Mouse (Mus musculus): ENCODE results near the gene Fcgr2b. TPM values are rescaled to one million over a fixed set of nuclear protein-coding genes. Genes with fewer than 3 reads are reported as not detected.

Gene Fcgr2b
- polyA plus RNA-seq, 1 experiment from 2014 or later = 3.0 TPM

DNA sequence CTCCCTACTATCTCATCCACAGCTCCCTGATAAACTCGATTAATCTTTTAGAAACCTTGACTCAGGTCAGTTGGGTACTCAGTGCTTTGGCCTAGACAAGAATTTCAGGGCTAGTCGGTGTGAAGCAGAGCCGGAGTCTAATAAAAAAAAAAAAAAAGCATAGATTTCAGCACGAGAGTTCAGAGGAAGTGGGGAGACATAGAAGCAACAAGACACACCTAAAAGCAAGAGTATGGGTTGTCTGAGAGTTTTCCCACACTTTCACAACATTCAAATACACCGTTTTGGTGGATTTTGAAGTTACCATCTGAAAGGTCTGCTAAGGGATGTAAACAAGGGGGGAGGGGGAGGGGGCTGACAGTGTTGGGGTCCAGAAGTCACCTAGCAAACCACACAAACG, 28.7 kb upstream of the Fcgr2b start:
- Histone ChIP-seq H3K4me3 (ENCODE audit: low read length) (no peak overlapping the region), H3K27me3 (ENCODE audit: control insufficient read depth, insufficient read depth, low read depth, low read length) (no peaks in the 10 kb centered on the region), H3K9me3 (ENCODE audit: control insufficient read depth, low read length) (no peaks in the 10 kb centered on the region), H3K4me2 (ENCODE audit: low read depth, low read length) (no peak overlapping the region), H3K9ac (ENCODE audit: low read length) (no peak overlapping the region), H3K27ac (ENCODE audit: low read length) (no peak overlapping the region), H3K4me1 (replicated peaks; ENCODE audit: control insufficient read depth, insufficient read depth, low read length) (no peaks in the 10 kb centered on the region), H3K36me3 (ENCODE audit: control insufficient read depth, insufficient read depth, low read length) (no peaks in the 10 kb centered on the region)
- ATAC-seq (ENCODE audit: low read depth) = no peak
- WGBS = 53% methylated on average over 6 of the region's 6 CpGs

DNA sequence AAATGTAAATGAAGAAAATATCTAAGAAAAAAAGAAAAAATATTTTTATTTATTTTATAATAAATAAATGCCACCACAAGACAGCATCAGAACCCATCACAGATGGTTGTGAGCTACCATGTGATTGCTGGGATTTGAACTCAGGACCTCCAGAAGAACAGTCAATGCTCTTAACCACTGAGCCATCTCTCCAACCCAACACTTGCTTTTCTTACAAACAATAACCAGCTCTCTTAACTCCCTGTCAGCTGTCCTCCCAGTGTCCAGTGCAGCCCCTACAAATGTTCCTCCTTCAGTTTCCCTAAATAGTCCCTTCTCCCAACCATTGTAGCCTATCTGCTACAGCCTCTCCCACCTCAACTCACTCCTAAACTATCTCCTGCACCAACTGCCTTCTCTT, 23.5 kb upstream of the Fcgr2b start:
- H3K4me2 ChIP-seq (ENCODE audit: low read depth, low read length) = no peak overlapping the region
- H3K4me1 ChIP-seq (replicated peaks; ENCODE audit: control insufficient read depth, insufficient read depth, low read length) = no peaks in the 10 kb centered on the region
- no peak for ATAC-seq (ENCODE audit: low read depth)
- H3K4me3 ChIP-seq (ENCODE audit: low read length) = no peak overlapping the region
- no peaks in the 10 kb centered on the region for H3K27me3 ChIP-seq (ENCODE audit: control insufficient read depth, insufficient read depth, low read depth, low read length)
- no peak overlapping the region for H3K27ac ChIP-seq (ENCODE audit: low read length)
- no peaks in the 10 kb centered on the region for H3K36me3 ChIP-seq (ENCODE audit: control insufficient read depth, insufficient read depth, low read length)
- no peak overlapping the region for H3K9ac ChIP-seq (ENCODE audit: low read length)
- no peaks in the 10 kb centered on the region for H3K9me3 ChIP-seq (ENCODE audit: control insufficient read depth, low read length)

DNA sequence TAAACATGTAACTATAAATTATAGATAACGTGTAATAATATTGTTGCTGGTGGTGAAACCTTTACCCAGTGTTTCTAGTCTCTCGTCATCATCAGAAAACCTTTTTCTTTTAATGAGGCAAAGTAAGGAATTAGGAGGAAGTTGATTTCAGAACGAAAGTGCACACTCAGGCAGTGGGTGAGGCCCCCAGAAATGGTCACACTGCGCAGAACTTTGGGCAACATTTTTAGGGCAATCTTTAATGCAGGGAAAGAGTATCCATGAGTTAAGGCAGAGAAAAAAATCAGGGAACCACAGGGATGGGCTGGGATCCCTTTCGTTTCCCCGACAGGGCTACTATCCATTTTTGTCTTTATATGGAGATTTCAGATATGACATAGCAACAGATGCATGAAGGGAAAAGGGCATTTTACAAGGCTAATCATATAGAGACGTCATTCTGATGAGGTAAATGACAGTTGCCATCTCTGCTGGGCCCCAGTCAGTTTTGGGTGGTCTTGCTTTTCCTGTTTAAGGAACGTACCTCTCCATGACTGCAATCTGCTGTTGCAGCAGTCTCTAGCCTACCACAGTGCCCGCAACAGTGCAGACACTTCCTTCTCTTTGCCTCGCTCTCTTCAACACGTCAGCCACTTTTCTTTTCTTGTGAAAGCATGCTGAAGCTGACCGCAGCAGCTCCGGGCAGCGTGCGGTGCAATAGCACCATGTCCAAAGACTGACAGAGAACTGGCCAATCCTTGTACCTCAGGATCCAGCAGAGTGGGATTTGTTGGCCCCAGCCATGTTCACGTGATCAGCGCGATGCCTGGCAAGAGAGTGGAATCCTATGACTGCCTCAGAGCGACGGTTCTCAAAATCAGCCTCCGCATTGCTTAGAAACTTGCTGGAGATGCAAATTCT, 21.7 kb upstream of the Fcgr2b start:
- H3K27me3 ChIP-seq (ENCODE audit: control insufficient read depth, insufficient read depth, low read depth, low read length) = no peaks in the 10 kb centered on the region
- peak overlapping the region; percentile 48 for H3K4me2 ChIP-seq (ENCODE audit: low read depth, low read length)
- no peak overlapping the region for H3K27ac ChIP-seq (ENCODE audit: low read length)
- peak overlapping the region; percentile 33 for H3K9ac ChIP-seq (ENCODE audit: low read length)
- peak; percentile 71 for ATAC-seq (ENCODE audit: low read depth)
- no peaks in the 10 kb centered on the region for H3K9me3 ChIP-seq (ENCODE audit: control insufficient read depth, low read length)
- no peaks in the 10 kb centered on the region for H3K4me1 ChIP-seq (replicated peaks; ENCODE audit: control insufficient read depth, insufficient read depth, low read length)
- H3K4me3 ChIP-seq (ENCODE audit: low read length) = peak overlapping the region; percentile 26
- H3K36me3 ChIP-seq (ENCODE audit: control insufficient read depth, insufficient read depth, low read length) = no peaks in the 10 kb centered on the region
- WGBS = 46% methylated on average over 21 of the region's 21 CpGs

DNA sequence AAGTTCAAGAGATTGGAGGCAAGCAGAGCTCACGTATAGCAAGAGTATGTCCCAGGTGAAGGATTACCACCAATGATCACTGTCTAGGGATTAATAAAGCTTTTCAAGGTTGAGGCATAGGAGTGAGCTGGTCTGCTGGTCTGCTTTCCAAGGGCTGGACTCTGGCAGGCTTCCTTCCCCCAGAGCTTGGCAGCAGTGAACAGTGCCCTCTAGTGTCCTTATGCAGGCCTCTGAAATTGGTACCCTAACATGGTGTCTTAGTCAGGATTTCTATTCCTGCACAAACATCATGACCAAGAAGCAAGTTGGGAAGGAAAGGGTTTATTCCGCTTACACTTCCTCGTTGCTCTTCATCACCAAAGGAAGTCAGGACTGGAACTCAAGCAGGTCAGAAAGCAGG, 20.4 kb upstream of the Fcgr2b start:
- no peak overlapping the region for H3K27ac ChIP-seq (ENCODE audit: low read length)
- no peak overlapping the region for H3K4me2 ChIP-seq (ENCODE audit: low read depth, low read length)
- H3K9ac ChIP-seq (ENCODE audit: low read length) = no peak overlapping the region
- no peak for ATAC-seq (ENCODE audit: low read depth)
- WGBS = 27% methylated on average over 3 of the region's 3 CpGs
- no peak overlapping the region for H3K4me3 ChIP-seq (ENCODE audit: low read length)
- no peaks in the 10 kb centered on the region for H3K27me3 ChIP-seq (ENCODE audit: control insufficient read depth, insufficient read depth, low read depth, low read length)
- no peaks in the 10 kb centered on the region for H3K4me1 ChIP-seq (replicated peaks; ENCODE audit: control insufficient read depth, insufficient read depth, low read length)
- H3K9me3 ChIP-seq (ENCODE audit: control insufficient read depth, low read length) = no peaks in the 10 kb centered on the region
- no peaks in the 10 kb centered on the region for H3K36me3 ChIP-seq (ENCODE audit: control insufficient read depth, insufficient read depth, low read length)

DNA sequence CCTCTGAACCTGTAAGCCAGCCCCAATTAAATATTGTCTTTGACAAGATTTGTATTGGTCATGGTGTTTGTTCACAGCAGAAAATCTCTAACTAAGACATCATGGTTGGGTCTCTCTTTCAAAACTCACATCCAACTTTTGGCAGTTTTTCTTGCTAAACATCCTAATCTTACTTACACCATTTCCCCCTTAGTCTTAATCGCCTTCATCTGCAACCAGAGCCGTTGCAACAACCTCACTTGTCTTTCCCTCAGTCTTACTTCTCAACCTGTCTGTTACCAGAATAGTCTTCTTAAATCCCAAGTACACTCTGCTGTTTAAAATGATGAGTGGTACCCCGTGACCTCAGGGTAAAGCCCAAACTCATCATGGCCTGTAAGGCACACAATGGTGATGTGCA, 19.7 kb upstream of the Fcgr2b start:
- no peaks in the 10 kb centered on the region for H3K27me3 ChIP-seq (ENCODE audit: control insufficient read depth, insufficient read depth, low read depth, low read length)
- no peak for ATAC-seq (ENCODE audit: low read depth)
- no peaks in the 10 kb centered on the region for H3K9me3 ChIP-seq (ENCODE audit: control insufficient read depth, low read length)
- H3K36me3 ChIP-seq (ENCODE audit: control insufficient read depth, insufficient read depth, low read length) = no peaks in the 10 kb centered on the region
- no peak overlapping the region for H3K9ac ChIP-seq (ENCODE audit: low read length)
- 72% methylated on average over 3 of the region's 3 CpGs for WGBS
- no peaks in the 10 kb centered on the region for H3K4me1 ChIP-seq (replicated peaks; ENCODE audit: control insufficient read depth, insufficient read depth, low read length)
- H3K27ac ChIP-seq (ENCODE audit: low read length) = no peak overlapping the region
- no peak overlapping the region for H3K4me3 ChIP-seq (ENCODE audit: low read length)
- no peak overlapping the region for H3K4me2 ChIP-seq (ENCODE audit: low read depth, low read length)

DNA sequence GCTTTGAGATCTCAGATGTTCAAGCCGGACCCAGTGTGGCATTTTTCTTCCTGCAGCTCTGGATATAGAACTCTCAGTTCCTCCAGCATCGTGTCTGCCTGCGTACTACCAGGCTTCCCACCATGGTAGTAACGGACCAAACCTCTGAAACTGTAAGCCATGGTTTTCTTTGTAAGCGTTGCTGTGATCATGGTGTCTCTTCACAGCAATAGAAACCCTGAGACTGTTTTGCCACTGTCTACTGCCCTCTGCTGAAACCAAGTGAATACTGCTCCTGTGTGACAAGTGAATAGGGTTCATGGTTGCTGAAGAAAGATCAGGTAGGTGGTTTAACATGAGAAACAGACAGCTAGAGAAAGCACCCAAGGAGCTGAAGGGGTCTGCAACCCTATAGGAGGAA, 16.2 kb upstream of the Fcgr2b start:
- Histone ChIP-seq H3K4me1 (replicated peaks; ENCODE audit: control insufficient read depth, insufficient read depth, low read length) (no peaks in the 10 kb centered on the region), H3K4me3 (ENCODE audit: low read length) (no peak overlapping the region), H3K4me2 (ENCODE audit: low read depth, low read length) (no peak overlapping the region), H3K9ac (ENCODE audit: low read length) (no peak overlapping the region), H3K36me3 (ENCODE audit: control insufficient read depth, insufficient read depth, low read length) (no peaks in the 10 kb centered on the region), H3K9me3 (ENCODE audit: control insufficient read depth, low read length) (no peaks in the 10 kb centered on the region), H3K27me3 (ENCODE audit: control insufficient read depth, insufficient read depth, low read depth, low read length) (no peaks in the 10 kb centered on the region; the same call in 1 of the 2 replicates), H3K27ac (ENCODE audit: low read length) (no peak overlapping the region)
- 63% methylated on average over 5 of the region's 5 CpGs for WGBS
- no peak for ATAC-seq (ENCODE audit: low read depth)

DNA sequence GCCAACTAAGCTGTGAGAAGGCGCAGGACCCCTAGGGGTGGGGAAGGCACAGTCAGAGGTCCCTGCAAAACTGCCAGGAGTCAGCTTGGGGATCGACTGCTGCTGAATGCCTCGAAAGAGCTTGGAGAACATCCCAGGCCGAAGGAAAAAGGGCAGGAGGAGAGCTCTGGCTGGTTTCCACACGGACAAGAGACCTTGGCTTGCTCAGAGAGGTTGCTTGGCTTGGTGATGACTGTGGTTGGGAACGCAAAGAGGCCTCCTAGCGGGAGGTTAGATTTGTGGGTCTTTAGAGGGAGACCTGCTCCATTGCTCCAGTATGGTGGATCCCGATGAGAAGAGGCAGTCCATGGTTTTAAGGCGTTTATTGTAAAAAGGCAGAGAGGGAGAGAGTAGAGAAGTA, 13.3 kb upstream of the Fcgr2b start:
- no peak overlapping the region for H3K4me2 ChIP-seq (ENCODE audit: low read depth, low read length)
- H3K27ac ChIP-seq (ENCODE audit: low read length) = no peak overlapping the region
- no peak overlapping the region for H3K9ac ChIP-seq (ENCODE audit: low read length)
- no peaks in the 10 kb centered on the region; the same call in 1 of the 2 replicates for H3K27me3 ChIP-seq (ENCODE audit: control insufficient read depth, insufficient read depth, low read depth, low read length)
- 68% methylated on average over 9 of the region's 9 CpGs for WGBS
- H3K4me3 ChIP-seq (ENCODE audit: low read length) = no peak overlapping the region
- no peaks in the 10 kb centered on the region for H3K36me3 ChIP-seq (ENCODE audit: control insufficient read depth, insufficient read depth, low read length)
- no peaks in the 10 kb centered on the region for H3K4me1 ChIP-seq (replicated peaks; ENCODE audit: control insufficient read depth, insufficient read depth, low read length)
- no peaks in the 10 kb centered on the region for H3K9me3 ChIP-seq (ENCODE audit: control insufficient read depth, low read length)
- ATAC-seq (ENCODE audit: low read depth) = no peak

DNA sequence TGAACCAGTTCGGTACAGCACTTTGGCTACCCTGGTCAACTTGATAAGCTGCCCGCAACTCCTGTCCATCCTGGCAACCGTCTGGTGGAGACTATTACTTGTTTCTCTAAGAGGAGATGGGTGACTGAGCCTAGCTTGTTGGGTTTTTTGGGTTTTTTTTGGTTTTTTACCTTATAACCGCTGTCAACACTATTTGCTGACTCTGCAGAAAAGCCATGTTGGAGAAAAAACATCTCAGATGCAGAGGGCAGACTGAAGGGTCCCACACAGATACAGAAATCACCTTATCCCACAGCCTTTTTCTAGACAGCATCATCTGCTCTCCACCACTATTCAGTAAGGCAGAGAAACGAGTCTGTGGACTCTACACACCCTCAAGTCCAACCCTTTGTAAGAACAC, 9.5 kb upstream of the Fcgr2b start:
- Histone ChIP-seq H3K36me3 (ENCODE audit: control insufficient read depth, insufficient read depth, low read length) (no peaks in the 10 kb centered on the region), H3K9ac (ENCODE audit: low read length) (no peak overlapping the region), H3K9me3 (ENCODE audit: control insufficient read depth, low read length) (no peaks in the 10 kb centered on the region), H3K4me3 (ENCODE audit: low read length) (no peak overlapping the region), H3K4me1 (replicated peaks; ENCODE audit: control insufficient read depth, insufficient read depth, low read length) (no peaks in the 10 kb centered on the region), H3K4me2 (ENCODE audit: low read depth, low read length) (no peak overlapping the region), H3K27ac (ENCODE audit: low read length) (no peak overlapping the region), H3K27me3 (ENCODE audit: control insufficient read depth, insufficient read depth, low read depth, low read length) (no peaks in the 10 kb centered on the region; the same call in 1 of the 2 replicates)
- ATAC-seq (ENCODE audit: low read depth) = no peak
- WGBS = 79% methylated on average over 5 of the region's 5 CpGs

DNA sequence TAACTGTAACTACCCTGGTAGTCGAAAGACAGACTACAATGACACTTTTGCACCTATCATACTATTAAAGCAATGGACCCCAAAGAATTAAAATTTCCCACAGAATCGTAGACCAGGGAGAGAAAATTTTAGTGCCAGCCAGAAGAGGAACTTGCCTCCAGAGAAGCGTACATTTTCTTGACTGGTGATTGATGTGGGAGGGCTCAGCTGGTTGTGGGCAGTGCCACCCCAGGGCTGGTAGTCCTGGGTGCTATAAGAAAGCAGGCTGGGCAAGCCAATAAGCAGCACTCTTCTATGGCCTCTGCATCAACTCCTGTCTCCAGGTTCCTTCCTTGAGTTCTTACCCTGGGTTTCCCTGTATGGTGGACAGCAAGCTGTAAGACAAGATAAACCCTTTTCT, 8.7 kb upstream of the Fcgr2b start:
- H3K4me3 ChIP-seq (ENCODE audit: low read length) = no peak overlapping the region
- no peak for ATAC-seq (ENCODE audit: low read depth)
- H3K27me3 ChIP-seq (ENCODE audit: control insufficient read depth, insufficient read depth, low read depth, low read length) = no peaks in the 10 kb centered on the region
- no peaks in the 10 kb centered on the region for H3K36me3 ChIP-seq (ENCODE audit: control insufficient read depth, insufficient read depth, low read length)
- WGBS = 71% methylated on average over 3 of the region's 3 CpGs
- H3K4me2 ChIP-seq (ENCODE audit: low read depth, low read length) = no peak overlapping the region
- H3K4me1 ChIP-seq (replicated peaks; ENCODE audit: control insufficient read depth, insufficient read depth, low read length) = no peaks in the 10 kb centered on the region
- no peaks in the 10 kb centered on the region for H3K9me3 ChIP-seq (ENCODE audit: control insufficient read depth, low read length)
- no peak overlapping the region for H3K27ac ChIP-seq (ENCODE audit: low read length)
- H3K9ac ChIP-seq (ENCODE audit: low read length) = no peak overlapping the region
